Mouse (Mus musculus): ENCODE measurements at regions not wholly inside any gene's neighbourhood (a gene's known extent, or its start where the extent isn't known, plus 50 kb on each side); places are given as distances from the start of the nearest gene placed in this dataset.

- Histone ChIP-seq H3K4me3 (ENCODE audit: insufficient read depth in 1 of 2, low read depth in 2 of 2, low read length in 2 of 2) (no peak overlapping the region), H3K36me3 (replicated peaks; ENCODE audit: control insufficient read depth, insufficient read depth, low read depth) (no peaks in the 10 kb centered on the region), H3K9ac (replicated peaks) (no peak overlapping the region), H3K27me3 (ENCODE audit: control insufficient read depth, insufficient read depth, low read length) (no peaks in the 10 kb centered on the region), H3K27ac (no peak overlapping the region), H3K4me1 (replicated peaks; ENCODE audit: control insufficient read depth in 2 of 2, insufficient read depth in 2 of 2, low read length in 1 of 2) (no peaks in the 10 kb centered on the region), H3K9me3 (ENCODE audit: control insufficient read depth, low read length) (no peaks in the 10 kb centered on the region), H3K4me2 (ENCODE audit: low read depth) (no peak overlapping the region)
- TF ChIP-seq EP300 (IDR thresholded peaks at IDR 0.05; ENCODE audit: low read depth), result no peak
- TF ChIP-seq CTCF (IDR thresholded peaks at IDR 0.05; ENCODE audit: low read depth), result no peak
- DNase-seq (ENCODE audit: low read depth in 3 of 3, low spot score in 3 of 3), result no peak
- WGBS (ENCODE audit: insufficient replicate concordance), result 67% methylated on average over 1 of the region's 1 CpGs
- ATAC-seq (ENCODE audit: insufficient read depth), result no peak
Observed at GRCm38 (mm10) chr7:76164191-76164590, 65.5 kb upstream of the Agbl1 start.

DNA sequence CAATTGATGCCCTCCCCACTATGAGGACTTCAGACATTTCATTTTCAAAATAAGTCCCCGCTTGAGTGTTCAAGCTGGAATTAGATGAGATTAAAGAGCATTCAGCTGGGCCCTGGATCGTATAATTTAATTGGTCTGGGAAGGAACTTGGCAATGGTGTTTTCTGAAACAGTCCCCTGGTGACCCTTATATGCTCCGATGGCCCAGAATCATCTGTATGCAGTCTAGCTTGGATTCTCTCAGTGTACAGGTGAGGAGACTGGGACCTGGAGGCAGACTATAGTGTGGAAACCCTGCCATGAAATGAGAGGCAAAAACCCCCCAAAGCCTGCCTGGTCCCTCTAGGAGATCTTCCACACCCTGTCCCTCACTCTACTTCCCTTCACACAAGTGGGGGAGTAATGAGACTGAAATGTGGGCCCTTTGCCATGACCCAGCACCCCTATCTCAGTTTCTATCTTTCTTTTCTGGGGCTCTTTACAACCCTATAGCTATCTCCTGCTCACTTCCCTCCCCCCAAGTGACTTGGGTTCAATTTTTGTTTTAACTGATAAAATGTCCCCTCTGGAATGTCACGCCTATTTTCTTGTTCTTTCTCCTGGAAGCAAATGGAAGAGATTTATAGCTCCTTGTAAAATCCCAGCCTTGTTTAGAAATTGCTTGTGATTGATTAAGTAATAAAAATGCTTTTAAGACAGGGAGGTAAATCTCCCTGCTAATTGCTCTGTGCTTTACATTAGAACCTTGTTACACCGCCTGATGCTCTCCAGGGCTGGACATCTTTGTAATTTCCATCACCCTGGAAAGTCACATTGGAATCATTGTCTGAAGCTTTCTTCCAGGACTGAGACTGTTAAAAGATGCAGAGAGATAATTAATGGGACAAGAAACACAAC, 64.7 kb upstream of the Agbl1 start:
- no peak overlapping the region for H3K9ac ChIP-seq (replicated peaks)
- TF ChIP-seq CTCF (IDR thresholded peaks at IDR 0.05; ENCODE audit: low read depth) (no peak), EP300 (IDR thresholded peaks at IDR 0.05; ENCODE audit: low read depth) (no peak)
- H3K27me3 ChIP-seq (ENCODE audit: control insufficient read depth, insufficient read depth, low read length), result no peaks in the 10 kb centered on the region
- DNase-seq (ENCODE audit: low read depth in 3 of 3, low spot score in 3 of 3) (no peak), ATAC-seq (ENCODE audit: insufficient read depth) (no peak)
- no peaks in the 10 kb centered on the region for H3K9me3 ChIP-seq (ENCODE audit: control insufficient read depth, low read length)
- no peak overlapping the region for H3K4me3 ChIP-seq (ENCODE audit: insufficient read depth in 1 of 2, low read depth in 2 of 2, low read length in 2 of 2)
- no peak overlapping the region for H3K27ac ChIP-seq
- H3K4me2 ChIP-seq (ENCODE audit: low read depth), result no peak overlapping the region
- H3K4me1 ChIP-seq (replicated peaks; ENCODE audit: control insufficient read depth in 2 of 2, insufficient read depth in 2 of 2, low read length in 1 of 2), result no peaks in the 10 kb centered on the region
- H3K36me3 ChIP-seq (replicated peaks; ENCODE audit: control insufficient read depth, insufficient read depth, low read depth), result no peaks in the 10 kb centered on the region
- WGBS (ENCODE audit: insufficient replicate concordance), result 58% methylated on average over 5 of the region's 5 CpGs

GRCm38 (mm10) chr7:76170481-76170880, 59.2 kb upstream of the Agbl1 start:
- 52% methylated on average over 2 of the region's 2 CpGs for WGBS (ENCODE audit: insufficient replicate concordance)
- TF ChIP-seq CTCF (IDR thresholded peaks at IDR 0.05; ENCODE audit: low read depth) (no peak), EP300 (IDR thresholded peaks at IDR 0.05; ENCODE audit: low read depth) (no peak)
- DNase-seq (ENCODE audit: low read depth in 3 of 3, low spot score in 3 of 3) (no peak), ATAC-seq (ENCODE audit: insufficient read depth) (no peak)
- no peak overlapping the region for H3K4me2 ChIP-seq (ENCODE audit: low read depth)
- no peaks in the 10 kb centered on the region for H3K27me3 ChIP-seq (ENCODE audit: control insufficient read depth, insufficient read depth, low read length)
- H3K27ac ChIP-seq, result no peak overlapping the region
- no peak overlapping the region for H3K9ac ChIP-seq (replicated peaks)
- H3K9me3 ChIP-seq (ENCODE audit: control insufficient read depth, low read length), result no peaks in the 10 kb centered on the region
- no peaks in the 10 kb centered on the region for H3K4me1 ChIP-seq (replicated peaks; ENCODE audit: control insufficient read depth in 2 of 2, insufficient read depth in 2 of 2, low read length in 1 of 2)
- no peak overlapping the region for H3K4me3 ChIP-seq (ENCODE audit: insufficient read depth in 1 of 2, low read depth in 2 of 2, low read length in 2 of 2)
- no peaks in the 10 kb centered on the region for H3K36me3 ChIP-seq (replicated peaks; ENCODE audit: control insufficient read depth, insufficient read depth, low read depth)

- Histone ChIP-seq H3K9me3 (ENCODE audit: control insufficient read depth, low read length) (no peaks in the 10 kb centered on the region), H3K4me1 (replicated peaks; ENCODE audit: control insufficient read depth in 2 of 2, insufficient read depth in 2 of 2, low read length in 1 of 2) (no peaks in the 10 kb centered on the region), H3K27ac (no peak overlapping the region), H3K27me3 (ENCODE audit: control insufficient read depth, insufficient read depth, low read length) (no peaks in the 10 kb centered on the region), H3K4me3 (ENCODE audit: insufficient read depth in 1 of 2, low read depth in 2 of 2, low read length in 2 of 2) (no peak overlapping the region), H3K9ac (replicated peaks) (no peak overlapping the region), H3K4me2 (ENCODE audit: low read depth) (no peak overlapping the region), H3K36me3 (replicated peaks; ENCODE audit: control insufficient read depth, insufficient read depth, low read depth) (no peaks in the 10 kb centered on the region)
- ATAC-seq (ENCODE audit: insufficient read depth) (no peak), DNase-seq (ENCODE audit: low read depth in 3 of 3, low spot score in 3 of 3) (no peak)
- WGBS (ENCODE audit: insufficient replicate concordance), result 18% methylated on average over 5 of the region's 5 CpGs
- no peak for TF ChIP-seq CTCF (IDR thresholded peaks at IDR 0.05; ENCODE audit: low read depth)
- TF ChIP-seq EP300 (IDR thresholded peaks at IDR 0.05; ENCODE audit: low read depth), result no peak
Observed at GRCm38 (mm10) chr7:76176235-76176634, 53.5 kb upstream of the Agbl1 start.

DNA sequence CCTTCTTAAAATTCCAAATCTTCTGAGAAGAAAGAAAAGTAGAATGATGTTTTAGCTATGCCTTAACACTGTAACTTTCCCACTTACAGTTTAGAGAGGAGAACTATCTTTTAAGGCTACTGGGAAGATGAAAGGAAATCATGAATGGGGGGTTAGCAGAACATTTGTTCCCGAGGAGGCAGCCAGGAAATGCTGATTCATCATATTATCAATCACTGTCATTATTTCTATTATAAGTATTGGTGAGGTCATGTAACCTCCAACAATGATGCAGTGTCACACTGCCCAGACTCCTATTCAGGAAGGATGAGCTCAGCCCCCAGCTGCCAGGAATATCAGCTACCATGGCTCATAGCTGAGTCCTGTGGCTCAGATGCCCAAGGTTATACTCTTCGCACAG, 52.3 kb upstream of the Agbl1 start:
- TF ChIP-seq EP300 (IDR thresholded peaks at IDR 0.05; ENCODE audit: low read depth), result no peak
- no peak for TF ChIP-seq CTCF (IDR thresholded peaks at IDR 0.05; ENCODE audit: low read depth)
- Histone ChIP-seq H3K36me3 (replicated peaks; ENCODE audit: control insufficient read depth, insufficient read depth, low read depth) (no peaks in the 10 kb centered on the region), H3K4me3 (ENCODE audit: insufficient read depth in 1 of 2, low read depth in 2 of 2, low read length in 2 of 2) (no peak overlapping the region), H3K9ac (replicated peaks) (no peak overlapping the region), H3K9me3 (ENCODE audit: control insufficient read depth, low read length) (no peaks in the 10 kb centered on the region), H3K4me2 (ENCODE audit: low read depth) (no peak overlapping the region), H3K4me1 (replicated peaks; ENCODE audit: control insufficient read depth in 2 of 2, insufficient read depth in 2 of 2, low read length in 1 of 2) (no peaks in the 10 kb centered on the region), H3K27ac (no peak overlapping the region), H3K27me3 (ENCODE audit: control insufficient read depth, insufficient read depth, low read length) (no peaks in the 10 kb centered on the region)
- 41% methylated on average over 2 of the region's 2 CpGs for WGBS (ENCODE audit: insufficient replicate concordance)
- ATAC-seq (ENCODE audit: insufficient read depth) (no peak), DNase-seq (ENCODE audit: low read depth in 3 of 3, low spot score in 3 of 3) (no peak)

Measured in liver, embryonic 14.5 days (tissue).